Mouse (Mus musculus) T-helper 2 cell (primary cell): Measurements from ENCODE around the gene Fxyd6.

ENCODE experiments used
- in situ Hi-C: fragments of 300-600 bp; cut with MboI, MseI; formaldehyde crosslinking; loops from one replicate; pipeline ENCODE4 v1.15.1; 2025; ENCODE audit warnings: high pct_unique_total_duplicates

Gene Fxyd6

DNA sequence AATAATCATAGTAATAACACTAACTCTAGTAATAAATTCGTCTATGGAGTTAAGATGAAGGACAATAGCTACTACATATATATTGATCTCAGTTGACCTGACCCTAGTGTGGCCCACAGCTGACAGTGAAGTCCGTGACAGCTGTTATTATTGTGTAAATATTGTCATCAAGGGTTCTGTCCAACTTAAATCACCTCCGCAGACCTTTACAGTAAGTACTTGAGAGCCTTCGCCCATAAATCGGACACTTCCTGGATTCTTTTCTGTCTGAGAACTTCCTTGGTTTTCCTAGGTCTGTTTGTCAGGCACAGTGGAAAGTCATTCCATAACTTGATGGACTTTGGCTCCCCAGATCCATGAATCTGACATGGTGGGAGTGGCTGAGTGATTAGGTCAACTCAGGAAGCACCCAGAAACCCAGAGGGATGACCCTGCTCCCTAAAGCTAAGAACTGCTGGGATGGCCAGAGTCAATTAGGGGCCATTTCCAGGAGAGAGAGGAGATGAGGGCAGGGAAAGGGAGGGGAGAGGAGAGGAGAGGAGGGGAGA, 74.3 kb downstream of the Fxyd6 start:
- in situ Hi-C loops: no loop called here
